Mouse (Mus musculus) ovary, adult 2 months (tissue): Measurements from ENCODE around the gene Gtf3c3. TPM values are rescaled to one million over a fixed set of nuclear protein-coding genes. Genes with fewer than 3 reads are reported as not detected.

Experiments
- polyA plus RNA-seq: library from polyadenylated mRNA; depleted of rRNA; stranded (reverse); fragments of >200 nt; gene quantifications from 2 replicates; pipeline ENCODE4 v1.2.3, GENCODE M21; 2012; rRNA removed

Gene Gtf3c3
- 2.8 and 4.6 TPM in 2 replicates for polyA plus RNA-seq

GRCm38 (mm10) chr1:54438340-54439079 lies at the start of gene Gtf3c3:
Gtf3c3 (minus strand) TSS chr1:54438971.

Other genes starting within 250 kb of the Gtf3c3 start
- 1.4 and 2.1 TPM in 2 replicates for gene Hecw2, start 243.8 kb downstream of the Gtf3c3 start, polyA plus RNA-seq
- 0.12 and 0.13 TPM in 2 replicates for gene Ccdc150, start 188.3 kb downstream of the Gtf3c3 start, polyA plus RNA-seq
- 0.47 and 0.48 TPM in 2 replicates for gene Pgap1, start 118.7 kb upstream of the Gtf3c3 start, polyA plus RNA-seq